Mouse (Mus musculus) activated CD4-positive, CD25-positive, alpha-beta regulatory T cell, adult 4 months (primary cell): ENCODE measurements around the gene Cadps2. TPM values are rescaled to one million over a fixed set of nuclear protein-coding genes. Genes with fewer than 3 reads are reported as not detected.

Source experiments
- ATAC-seq: one replicate; pipeline ENCODE4 v1.8.0; 2017
- polyA plus RNA-seq, 2 experiments: library from polyadenylated mRNA; unstranded; fragments of 100-300 nt; shearing (Covaris generic); gene quantifications; one replicate each; pipeline ENCODE4 v1.2.1; 2017

Gene Cadps2
- polyA plus RNA-seq, 2 experiments from 2014 or later: 0.49 TPM; not detected in 1

DNA sequence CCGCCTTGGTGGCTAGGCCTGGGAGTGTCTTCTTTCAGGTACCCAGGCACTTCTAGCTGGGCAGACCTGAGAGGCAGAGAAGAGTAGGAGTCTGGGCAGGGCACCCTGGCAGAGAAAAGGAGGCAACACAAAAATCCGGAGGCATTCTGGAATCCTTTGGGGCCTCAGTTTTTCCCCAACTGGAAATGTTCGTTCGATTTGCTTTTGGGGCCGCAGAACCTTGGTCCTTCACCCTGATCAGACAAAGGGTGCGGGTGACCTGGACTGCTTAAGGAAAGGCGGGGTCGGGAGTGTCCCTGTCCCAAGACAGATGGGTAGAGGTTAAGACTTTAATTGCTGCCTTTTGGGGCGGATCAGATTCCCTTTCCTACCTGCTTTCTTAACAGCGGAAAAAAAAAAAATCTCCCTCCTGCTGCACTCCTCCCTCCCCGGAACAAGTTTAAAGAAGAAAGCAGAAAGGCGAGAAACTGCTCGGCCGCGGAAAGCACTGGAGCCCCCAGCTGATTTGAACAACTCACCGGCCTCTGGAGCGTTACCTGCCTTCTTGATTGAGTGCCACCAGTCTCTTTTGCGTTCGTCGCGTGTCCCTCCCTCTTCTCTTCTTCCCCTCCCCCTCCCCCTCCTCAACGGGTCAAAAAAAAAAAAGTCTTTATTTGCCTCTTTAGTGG, 588.8 kb downstream of the Cadps2 start:
- ATAC-seq: no peak

DNA sequence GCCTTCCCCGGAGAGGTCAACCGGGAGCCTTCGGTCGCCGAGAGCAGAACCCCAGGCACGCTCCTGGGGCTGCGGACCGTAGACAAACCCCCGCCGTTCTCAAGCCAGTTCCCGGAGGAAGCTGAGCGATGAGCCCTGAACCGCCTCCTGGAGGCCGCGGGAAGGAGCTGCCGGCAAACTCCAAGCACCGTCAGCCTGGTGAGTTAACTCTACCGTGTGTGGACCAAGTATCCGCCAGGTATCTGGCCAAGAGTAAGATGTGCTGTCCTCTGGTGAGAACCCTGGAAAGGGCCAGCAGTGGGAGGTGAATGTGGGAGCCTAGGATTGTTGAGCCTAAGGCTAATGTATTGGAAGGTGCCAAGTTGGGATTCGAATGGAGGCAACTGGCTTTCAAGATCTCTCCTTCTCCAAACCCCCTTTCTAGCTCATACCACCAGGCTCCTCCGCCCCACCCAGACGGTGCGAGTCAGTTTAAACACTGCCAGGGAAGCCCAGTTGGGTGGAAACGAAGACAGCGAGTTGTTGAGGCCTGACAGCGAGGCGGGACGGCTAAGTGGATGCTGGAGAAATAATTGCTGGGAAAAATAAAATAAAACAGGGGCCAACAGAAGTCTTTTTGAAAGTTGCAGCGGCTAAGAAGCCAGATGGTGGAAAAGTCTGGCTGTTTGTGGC, 589.5 kb downstream of the Cadps2 start:
- ATAC-seq: no peak

DNA sequence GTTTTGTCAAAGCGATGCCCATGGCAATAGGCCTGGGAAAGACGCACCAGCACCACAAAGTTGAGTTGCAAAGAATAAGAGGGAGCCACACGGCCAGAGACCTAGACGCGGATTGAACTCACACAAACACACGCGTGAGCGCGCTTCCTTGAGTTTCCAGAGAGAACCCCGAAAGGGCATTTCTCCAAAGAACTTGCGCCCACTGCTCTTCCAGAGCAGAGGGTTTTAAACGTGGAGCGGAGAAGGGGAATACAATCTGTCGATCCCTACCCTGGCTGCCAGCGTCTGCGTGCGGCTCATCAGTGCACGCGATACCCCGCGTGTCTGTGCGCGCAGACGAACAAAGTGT, 590.2 kb downstream of the Cadps2 start:
- ATAC-seq: no peak

DNA sequence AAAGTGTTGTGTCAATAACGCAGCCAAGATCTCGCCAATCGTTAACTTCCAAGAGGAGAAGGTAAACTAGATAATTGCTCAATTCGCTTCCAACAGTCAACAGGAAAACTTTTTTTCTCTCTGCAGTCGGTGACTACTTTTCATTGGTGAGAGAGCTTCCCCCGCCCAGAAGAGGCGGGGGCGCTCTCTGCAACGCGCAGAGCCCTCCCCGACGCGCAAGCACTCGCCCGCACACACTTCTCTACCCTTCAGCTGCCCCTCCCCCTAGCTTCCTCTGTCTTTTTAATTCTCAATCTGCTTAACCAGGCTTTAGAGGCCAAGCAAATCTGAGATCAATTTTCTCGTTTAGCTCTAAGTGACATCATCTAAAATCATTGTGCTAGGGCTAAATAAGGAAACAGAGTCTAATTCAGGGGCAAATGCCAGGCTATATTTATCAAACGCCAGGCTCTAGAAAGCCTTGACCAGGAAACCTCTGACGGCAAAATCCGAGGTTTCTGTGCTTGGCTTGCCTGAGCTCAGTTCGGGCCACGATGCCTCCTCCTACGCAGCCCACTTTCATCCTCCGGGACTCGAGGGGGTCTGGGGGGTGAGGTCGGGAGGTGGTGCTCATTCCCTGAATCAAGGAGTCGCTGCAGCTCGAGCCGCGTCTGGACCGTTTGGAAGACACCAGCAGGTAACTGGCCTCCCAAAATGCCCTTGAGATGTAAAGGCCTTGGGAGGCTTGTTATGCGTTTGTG, 590.7 kb downstream of the Cadps2 start, which contains the start of gene Fezf1:
Gene Fezf1 (minus strand): TSS at position 50 of the 740 bp plus-strand sequence.
- ATAC-seq: no peak

DNA sequence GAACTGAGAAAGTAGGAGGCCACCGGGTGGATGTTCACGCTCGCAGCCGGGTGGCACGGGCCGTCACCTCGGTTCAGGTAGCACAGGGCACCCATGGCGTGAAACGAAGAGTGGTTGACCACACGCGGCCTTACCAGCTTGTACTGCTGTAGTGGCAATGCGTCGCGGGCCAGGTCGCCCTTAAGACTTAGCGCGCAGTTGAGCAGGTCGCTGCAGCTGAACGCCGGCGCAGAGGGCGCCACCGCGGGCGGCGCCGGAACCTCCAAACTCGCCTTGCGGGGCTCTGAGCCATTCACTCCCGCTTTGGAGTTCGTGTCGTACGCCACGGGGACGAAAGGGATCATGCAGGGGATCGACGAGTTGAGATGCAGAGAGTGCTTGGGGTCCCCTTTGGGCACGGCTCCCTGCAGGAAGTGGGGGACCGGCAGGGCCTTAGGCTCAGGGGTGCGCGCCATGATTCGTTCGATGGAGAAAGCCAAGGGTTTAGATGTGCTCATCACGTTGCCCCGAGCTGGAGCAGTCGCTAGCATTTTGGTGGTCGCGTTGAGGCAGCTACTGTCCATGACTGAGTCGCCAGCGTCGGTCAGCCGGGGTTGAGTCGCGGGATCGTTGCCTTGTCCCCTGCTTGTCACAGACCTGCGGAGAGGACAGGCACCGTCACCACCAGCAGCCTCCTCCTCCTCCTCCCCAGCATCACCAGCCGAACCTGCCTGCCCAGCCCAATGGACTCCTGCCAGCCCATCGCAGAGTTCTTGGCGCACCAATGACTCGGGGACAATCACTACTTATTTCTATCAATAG, 591.5 kb downstream of the Cadps2 start:
- ATAC-seq: no peak

DNA sequence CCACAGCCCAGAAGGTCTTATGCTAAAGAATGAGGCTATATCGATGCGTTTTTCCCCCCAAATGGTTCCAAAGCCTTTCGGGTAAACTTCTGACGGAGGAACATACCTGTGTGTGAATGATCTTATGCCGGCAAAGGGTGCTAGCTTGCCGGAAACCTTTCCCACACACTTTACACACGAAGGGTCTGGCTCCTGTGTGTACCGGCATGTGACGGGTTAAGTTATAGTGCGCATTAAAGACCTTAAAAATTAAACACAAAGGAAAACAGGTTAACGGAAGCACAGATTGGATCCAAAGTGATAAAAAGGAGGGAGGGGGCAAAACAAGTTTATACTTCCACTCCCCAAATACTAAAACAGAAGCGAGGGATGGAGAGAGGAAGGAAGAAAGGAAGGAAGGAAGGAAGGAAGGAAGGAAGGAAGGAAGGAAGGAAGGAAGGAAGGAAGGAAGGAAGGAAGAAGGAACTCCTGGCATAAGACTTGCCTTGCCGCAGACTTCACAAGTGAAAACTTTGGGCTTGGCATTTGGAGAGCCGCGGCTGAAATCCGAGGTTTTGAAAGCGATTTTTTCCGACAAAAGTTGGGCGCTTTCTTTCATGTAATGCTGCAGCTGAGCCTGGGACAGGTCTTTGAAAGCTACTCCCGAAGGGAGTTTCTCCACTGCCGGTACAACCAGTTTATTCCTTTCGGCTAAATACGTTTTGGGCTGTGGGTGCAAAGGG, 592.3 kb downstream of the Cadps2 start:
- no peak for ATAC-seq

DNA sequence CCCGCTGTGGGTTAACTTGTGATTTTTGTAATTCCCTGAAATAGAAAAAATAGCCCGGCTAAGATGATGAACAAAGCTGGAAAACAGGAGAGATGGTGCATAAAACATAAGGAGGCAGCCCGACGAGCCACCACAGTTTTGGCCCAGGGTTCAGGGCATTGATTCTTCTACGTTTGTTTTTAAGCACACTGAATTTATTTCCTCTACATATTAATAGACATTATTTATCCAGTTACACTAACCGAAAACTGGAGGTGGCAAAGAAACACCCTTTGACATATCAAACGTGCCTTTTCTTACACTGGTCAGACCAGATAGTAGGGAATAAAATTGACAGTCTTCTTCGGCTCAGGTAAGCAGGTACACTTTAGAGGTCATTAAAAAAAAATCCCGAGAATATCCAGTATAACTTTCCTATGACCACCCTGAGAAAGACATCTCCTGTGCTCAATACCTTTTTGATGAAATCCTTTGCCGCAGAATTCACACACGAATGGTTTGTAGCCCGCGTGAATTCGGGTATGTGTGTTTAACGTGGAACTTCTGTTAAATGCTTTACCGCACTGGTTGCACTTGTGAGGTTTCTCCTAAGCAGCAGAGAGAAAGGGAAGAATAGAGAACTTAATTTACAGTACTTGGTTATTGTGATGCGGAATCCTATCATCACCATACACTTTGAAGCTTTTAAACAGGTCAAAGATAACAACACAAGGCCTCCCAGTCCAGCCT, 593.0 kb downstream of the Cadps2 start:
- ATAC-seq: no peak

DNA sequence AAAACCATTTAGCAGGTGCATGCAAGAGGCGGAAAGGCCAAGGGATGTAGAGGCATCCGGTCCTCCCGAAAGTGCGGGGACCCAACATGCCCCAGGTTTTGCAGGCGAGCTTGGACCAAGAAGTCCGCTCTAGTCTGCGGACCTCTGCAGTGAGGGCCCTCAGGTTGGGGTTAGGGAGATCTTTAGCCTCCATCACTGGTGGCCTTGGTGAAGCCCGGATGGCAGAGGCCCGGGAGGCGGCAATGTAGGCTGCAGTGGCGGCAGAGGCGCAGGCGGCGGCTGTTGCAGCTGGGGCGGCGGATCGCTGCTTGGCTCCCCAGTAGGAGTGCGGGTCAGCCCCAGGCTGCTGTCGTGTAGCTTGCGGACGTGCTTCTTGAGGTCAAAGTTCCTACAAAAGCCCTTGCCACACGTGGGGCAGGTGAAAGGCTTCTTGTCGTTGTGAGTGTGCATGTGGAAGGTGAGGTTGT, 593.6 kb downstream of the Cadps2 start:
- no peak for ATAC-seq

DNA sequence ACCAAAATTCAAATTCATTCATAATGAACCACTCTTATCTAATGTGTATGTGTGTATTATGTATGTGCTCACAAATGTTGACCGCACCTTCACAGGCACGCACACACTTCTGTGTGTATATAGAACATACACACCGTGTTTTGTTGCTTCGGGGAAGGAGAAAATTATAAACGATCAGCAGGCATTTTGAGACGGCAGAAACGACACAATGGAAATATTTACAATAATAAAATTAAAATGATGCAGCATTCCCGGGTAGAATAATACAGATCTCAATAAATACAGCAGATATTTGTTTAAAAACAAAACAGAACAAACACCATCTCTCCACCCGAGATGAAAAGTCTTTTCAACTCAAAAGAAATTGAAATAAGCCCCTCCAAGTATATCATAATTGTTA, 594.1 kb downstream of the Cadps2 start:
- ATAC-seq: no peak

DNA sequence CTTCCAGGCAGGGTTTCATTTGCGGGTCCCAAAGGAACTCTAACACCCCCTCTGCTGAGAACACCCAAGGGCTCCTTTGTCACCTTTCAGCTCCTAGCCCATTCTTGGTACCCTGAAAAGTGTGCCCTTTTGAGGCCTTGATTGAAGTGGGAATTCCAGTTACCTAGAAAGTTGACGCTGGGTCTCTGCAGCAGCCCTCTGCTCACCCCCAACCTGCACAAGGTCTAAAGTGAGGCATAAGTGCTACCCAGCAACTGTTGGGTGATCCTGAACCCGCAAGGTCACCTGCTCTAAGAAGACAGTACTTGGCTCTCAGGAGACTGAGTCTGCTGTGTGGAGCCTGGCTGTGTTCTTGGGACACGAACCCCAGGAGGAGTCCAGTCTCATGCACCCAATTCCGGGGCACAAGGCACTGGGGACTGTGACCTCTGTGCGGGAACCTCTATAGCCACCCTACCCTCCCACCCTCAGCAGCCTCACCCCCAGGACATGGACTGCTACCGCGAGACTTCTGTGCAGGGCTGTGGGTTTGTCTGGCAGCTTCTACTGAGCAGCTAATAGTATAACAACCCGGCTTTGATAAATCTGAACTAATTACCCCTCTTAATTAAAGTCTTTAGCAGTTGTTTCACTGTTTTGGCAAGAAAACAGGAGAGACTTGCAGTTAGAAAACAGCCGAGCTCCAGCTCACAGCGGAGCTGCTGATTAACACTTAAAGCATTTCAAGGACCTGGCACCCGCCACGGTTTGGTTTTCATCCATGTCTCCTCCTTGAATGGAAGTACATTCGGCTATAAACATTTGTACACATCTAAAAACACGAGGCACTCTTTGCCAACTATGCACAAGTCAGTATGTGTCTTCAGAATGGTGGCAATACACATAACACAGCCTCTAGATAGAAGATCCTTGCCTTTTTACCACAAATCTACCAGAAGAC, 595.1 kb downstream of the Cadps2 start:
- no peak for ATAC-seq

Other genes with a start within 250 kb of the Cadps2 start
- gene Rnf133, start 189.1 kb downstream of the Cadps2 start, polyA plus RNA-seq: not detected
- gene Rnf148, start 184.3 kb downstream of the Cadps2 start, polyA plus RNA-seq: not detected
- gene Tas2r118, start 130.6 kb upstream of the Cadps2 start, polyA plus RNA-seq: not detected